Mouse (Mus musculus) fat pad, adult 2 months (tissue): Measurements from ENCODE around the gene Ube2i.

Source experiments
- DNase-seq: peaks from one replicate; pipeline ENCODE4 v3.0.0-alpha.2; 2011; ENCODE audit warnings: low read depth, low spot score; ENCODE audit errors: extremely low read depth

The Ube2i gene

GRCm38 (mm10) chr17:25219492-25220295, 54.7 kb downstream of the Ube2i start:
- DNase-seq = no peak

- no peak for DNase-seq
Observed at GRCm38 (mm10) chr17:25218967-25219366, 55.5 kb downstream of the Ube2i start.

GRCm38 (mm10) chr17:25215431-25215830, 59.0 kb downstream of the Ube2i start:
- no peak for DNase-seq
